Mouse (Mus musculus) liver, postnatal 0 days (tissue): Measurements from ENCODE around the gene Rgs7.

Experiments
- CTCF ChIP-seq: sonication (generic); IDR thresholded peaks from 2 replicates; pipeline ENCODE4 v1.5.1; 2016; ENCODE audit warnings: antibody characterized with exemption, low read depth
- EP300 ChIP-seq: IDR thresholded peaks from 2 replicates; pipeline ENCODE4 v1.6.1; 2016; ENCODE audit warnings: antibody characterized with exemption, low read depth, mild to moderate bottlenecking

DNA sequence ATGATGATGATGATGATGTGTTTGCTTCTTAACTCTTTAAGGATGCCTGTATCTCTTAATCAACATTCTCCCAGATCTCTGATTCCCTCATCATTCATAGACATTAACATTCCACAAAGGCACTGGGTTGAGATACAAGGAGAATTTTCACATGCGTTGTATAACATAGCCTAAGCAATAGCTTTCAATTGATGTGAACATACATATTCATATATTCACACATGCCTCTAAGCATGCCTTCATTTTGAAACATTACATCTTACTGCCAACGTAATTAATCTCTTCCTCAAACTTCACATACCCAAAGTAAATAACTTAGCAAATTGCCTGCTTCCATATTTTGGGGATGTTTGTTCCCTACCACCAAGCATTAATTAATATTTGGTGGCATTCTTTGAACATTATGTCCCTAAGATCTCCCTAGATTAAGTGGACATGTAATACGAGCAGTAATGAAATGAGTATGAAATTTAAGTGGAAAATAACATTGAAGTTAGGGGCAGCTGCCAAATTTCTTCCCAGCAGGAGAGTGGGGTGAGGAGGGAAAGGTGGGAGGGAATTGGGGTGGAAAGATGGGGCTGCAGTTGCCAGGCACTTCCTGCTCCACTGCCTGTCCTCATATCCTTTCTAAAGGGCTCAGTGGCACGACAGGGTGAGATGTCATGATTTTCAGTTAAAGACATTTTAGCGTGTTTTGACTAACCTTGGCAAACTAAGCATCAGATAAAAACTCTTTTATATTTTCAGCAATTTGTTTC is 317.2 kb downstream of the Rgs7 start:
- TF ChIP-seq CTCF, result no peak
- TF ChIP-seq EP300, result no peak
